Mouse (Mus musculus) midbrain, embryonic 10.5 days (tissue): ENCODE data around the gene Gm29735. TPM values are rescaled to one million over a fixed set of nuclear protein-coding genes. Genes with fewer than 3 reads are reported as not detected.

Source experiments
- polyA plus RNA-seq: library from polyadenylated mRNA; unstranded; fragments of >200 nt; fragmentation: Nextera tagmentation; extraction: Ambion mirVana; gene quantifications from 2 replicates; pipeline ENCODE4 v1.2.1, GENCODE M21; 2016

Gene Gm29735
- polyA plus RNA-seq, 1 experiment from 2014 or later = not detected

Other genes starting within 250 kb of the Gm29735 start
- 52.9 and 66.6 TPM in 2 replicates for gene Tollip, start 238.6 kb downstream of the Gm29735 start, polyA plus RNA-seq
- gene Brsk2, start 207.4 kb downstream of the Gm29735 start, polyA plus RNA-seq = 7.8 and 11.4 TPM in 2 replicates
- 62.2 and 64.0 TPM in 2 replicates for gene Mob2, start 96.0 kb downstream of the Gm29735 start, polyA plus RNA-seq
- 6.4 and 13.2 TPM in 2 replicates for gene Dusp8, start 61.3 kb downstream of the Gm29735 start, polyA plus RNA-seq
- 0.29 TPM in 1 of 2 replicates, not detected in the other for gene Gm45618, start 36.4 kb downstream of the Gm29735 start, polyA plus RNA-seq
- gene Gm39115, start 21.1 kb downstream of the Gm29735 start, polyA plus RNA-seq = not detected in 2 replicates
- not detected in 2 replicates for gene Gm45337, start 12.5 kb downstream of the Gm29735 start, polyA plus RNA-seq
- not detected in 2 replicates for gene Gm4553, start 8.6 kb upstream of the Gm29735 start, polyA plus RNA-seq
- not detected in 2 replicates for gene Krtap5-2, start 18.9 kb upstream of the Gm29735 start, polyA plus RNA-seq
- not detected in 2 replicates for gene Gm10153, start 33.3 kb upstream of the Gm29735 start, polyA plus RNA-seq
- gene Krtap5-3, start 44.3 kb upstream of the Gm29735 start, polyA plus RNA-seq = not detected in 2 replicates
- gene Gm7579, start 54.7 kb upstream of the Gm29735 start, polyA plus RNA-seq = not detected in 2 replicates
- gene Krtap5-5, start 72.9 kb upstream of the Gm29735 start, polyA plus RNA-seq = not detected in 2 replicates
- gene Gm40460, start 84.0 kb upstream of the Gm29735 start, polyA plus RNA-seq = not detected in 2 replicates
- not detected in 2 replicates for gene Gm2431, start 101.2 kb upstream of the Gm29735 start, polyA plus RNA-seq
- not detected in 2 replicates for gene Gm4559, start 117.2 kb upstream of the Gm29735 start, polyA plus RNA-seq
- gene Krtap5-1, start 140.0 kb upstream of the Gm29735 start, polyA plus RNA-seq = not detected in 2 replicates
- not detected in 2 replicates for gene Krtap5-4, start 146.4 kb upstream of the Gm29735 start, polyA plus RNA-seq
- 0.41 and 0.50 TPM in 2 replicates for gene Ifitm10, start 216.6 kb upstream of the Gm29735 start, polyA plus RNA-seq
- gene Gm49369, start 225.6 kb upstream of the Gm29735 start, polyA plus RNA-seq = 0.75 TPM in 1 of 2 replicates, not detected in the other
- gene Ctsd, start 230.9 kb upstream of the Gm29735 start, polyA plus RNA-seq = 145 and 171 TPM in 2 replicates